Mouse (Mus musculus): ENCODE measurements around the gene Cdc26.

Gene Cdc26

DNA sequence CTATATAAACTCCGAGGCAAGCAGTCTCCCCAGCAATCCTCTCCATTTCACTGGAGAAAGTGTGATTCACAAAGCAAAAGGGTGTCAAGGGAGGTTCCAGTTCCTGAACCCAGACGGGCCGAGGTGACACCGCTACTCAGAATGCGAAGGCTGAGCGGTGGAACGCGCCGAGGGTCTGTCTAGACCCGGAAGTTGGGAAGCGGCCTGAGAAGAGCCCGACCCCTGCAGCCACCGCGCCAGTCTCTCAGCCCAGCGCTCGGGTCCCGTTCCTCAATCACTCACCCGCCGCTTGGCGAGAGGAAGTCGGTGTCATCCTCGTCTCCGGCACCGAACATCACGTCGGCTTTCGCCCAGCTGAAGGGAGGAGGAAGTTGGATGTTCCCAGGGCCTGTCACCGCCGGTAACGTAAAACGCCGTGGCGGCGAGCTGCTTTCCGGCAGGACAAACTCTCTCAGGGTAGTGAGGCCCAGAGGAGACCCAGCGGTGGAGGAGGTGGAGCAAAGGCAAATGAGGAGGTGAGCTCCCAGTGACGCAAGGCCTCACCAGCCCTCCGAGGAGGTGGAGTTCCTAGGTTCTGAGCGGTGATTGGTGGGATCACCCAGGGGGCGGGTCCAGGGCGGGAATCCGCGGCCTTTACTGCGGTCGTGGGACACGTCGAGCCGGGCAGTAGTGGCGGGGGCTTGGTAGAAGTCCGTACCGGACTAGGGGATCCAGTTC, 48.2 kb downstream of the Cdc26 start, which contains the start of the genes Fkbp15 and Slc31a1:
Fkbp15 (minus strand) TSS at position 461 of the 717 bp plus-strand sequence.
Slc31a1 (plus strand) TSS at position 640 of the 717 bp plus-strand sequence.
- DNase-seq, result peak; percentile 94 to 97

GRCm38 (mm10) chr4:62359256-62359775, 49.1 kb downstream of the Cdc26 start:
- no peak for DNase-seq

DNA sequence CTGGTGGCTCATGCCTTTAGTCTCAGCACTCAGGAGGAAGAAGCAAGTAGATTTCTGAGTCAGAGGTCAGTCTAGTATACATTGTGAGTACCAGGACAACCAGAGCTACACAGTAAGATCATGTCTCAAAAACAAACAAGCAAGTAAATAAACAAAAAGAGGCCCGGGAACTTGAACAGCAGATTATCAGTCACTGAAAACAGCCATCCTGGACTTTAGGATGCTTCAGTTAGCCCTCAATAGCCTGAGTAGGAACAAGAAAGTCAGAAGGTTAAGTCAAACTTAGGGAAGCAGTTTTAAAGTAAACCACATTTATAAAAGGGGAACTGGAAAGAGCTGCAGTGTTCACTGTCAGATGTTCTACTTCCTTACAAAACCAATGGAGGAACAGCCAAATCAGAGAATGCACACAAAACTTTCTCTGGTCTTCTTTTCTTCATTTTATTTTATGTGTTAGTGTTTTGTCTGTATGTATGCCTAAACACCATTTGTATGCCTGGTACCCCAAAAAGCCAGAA, 50.8 kb downstream of the Cdc26 start:
- no peak for DNase-seq

DNA sequence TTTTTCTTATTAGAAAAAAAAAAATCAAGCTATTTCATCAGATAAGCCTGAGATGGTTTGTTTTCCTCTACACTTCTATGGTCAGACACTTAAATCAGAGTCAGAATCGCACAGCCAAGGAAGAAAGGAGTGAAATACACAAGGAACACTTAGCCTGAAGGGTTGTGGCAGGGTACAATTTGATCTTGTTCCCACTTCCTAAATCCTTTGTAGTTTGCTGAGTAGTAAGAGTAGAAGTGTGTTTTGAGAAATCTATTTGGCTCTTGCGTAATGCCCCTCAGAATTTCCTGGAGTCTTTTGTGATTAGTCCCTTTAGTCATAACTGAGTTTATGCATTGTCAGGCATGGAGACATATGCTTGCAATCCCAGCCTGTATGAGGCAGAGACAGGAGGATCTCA, 59.1 kb downstream of the Cdc26 start:
- DNase-seq, result no peak

- no peak for DNase-seq
Observed at GRCm38 (mm10) chr4:62348329-62348705, 60.1 kb downstream of the Cdc26 start.

DNA sequence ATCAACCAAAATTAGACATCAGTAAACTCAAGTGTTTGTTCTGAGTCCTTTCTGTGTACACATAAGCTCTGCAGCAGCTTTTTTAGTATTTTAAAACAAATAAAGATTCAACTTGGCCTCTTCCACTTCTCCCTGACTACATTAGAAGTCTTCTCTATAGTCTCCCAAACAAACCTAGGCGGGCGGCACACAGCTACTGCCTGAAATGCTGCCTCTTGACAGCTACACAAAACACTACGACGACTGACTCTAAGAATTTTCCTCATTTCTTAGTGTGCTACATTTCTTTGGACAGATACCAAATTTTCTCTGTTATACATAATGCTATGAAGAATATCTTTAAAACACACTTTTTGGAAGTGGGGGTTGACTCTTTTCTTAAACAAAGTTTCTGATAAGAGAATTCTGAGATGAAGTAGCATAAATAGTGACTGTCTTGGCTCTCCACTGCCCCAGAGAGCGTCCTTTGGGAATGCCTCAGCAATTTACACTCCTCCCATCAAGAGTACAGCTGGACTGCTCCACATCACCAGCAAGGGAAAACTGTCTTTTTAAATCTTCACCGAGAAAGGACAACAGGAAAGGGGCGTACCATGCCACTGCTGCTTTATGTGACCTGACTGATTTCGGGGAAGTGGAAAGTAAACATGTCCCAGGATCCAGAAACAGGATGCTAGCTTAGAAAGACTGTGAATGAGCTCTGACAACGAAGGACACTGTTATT, 60.7 kb downstream of the Cdc26 start:
- no peak for DNase-seq

- no peak for DNase-seq
Observed at GRCm38 (mm10) chr4:62345827-62346226, 62.6 kb downstream of the Cdc26 start.

- peak in 1 of 2 experiments; percentile 10 for DNase-seq
Observed at GRCm38 (mm10) chr4:62344000-62344399, 64.4 kb downstream of the Cdc26 start.

DNA sequence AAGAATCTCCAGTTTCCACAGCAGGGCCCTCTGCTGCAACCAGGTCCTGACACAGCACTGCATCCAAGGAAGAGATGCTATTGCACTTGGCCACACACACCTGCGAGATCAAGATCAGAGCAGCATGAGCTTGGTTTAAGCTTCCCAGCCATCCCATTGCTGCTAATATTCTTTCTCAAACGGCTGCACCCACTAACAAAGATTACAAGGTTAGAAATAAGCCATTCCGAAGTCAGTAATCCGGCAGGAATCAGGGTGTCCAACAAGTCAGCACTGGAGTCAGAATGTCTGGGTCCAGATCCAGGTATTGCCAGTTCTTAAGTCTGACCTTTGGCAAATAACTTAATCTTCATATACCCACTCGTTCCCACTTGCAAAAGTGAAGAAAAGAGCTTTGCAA, 69.9 kb downstream of the Cdc26 start:
- DNase-seq, result no peak
